Mouse (Mus musculus) urinary bladder, postnatal 10 days (tissue): ENCODE results near the gene Saysd1.

Experiments used
- DNase-seq: peaks from one replicate; pipeline ENCODE4 v3.0.0; 2022; ENCODE audit warnings: low spot score

Saysd1 gene

DNA sequence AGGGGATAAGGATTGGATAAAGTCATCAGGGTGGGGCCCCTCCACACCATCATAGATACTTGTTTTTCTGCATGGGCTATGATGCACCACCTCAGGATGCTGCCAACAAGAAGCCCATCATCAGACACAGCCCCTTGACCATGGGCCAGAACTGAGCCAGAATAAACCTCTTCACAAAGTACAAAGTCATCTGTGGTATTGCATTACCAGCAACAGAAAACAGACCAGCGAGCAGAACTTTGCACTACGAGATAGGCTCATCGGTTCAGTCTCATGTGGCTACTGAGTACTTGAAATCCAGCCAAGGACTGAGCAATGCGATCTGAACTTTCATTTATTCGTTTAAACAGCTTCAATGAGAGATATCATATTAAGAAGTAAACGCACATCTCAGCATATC is 24.4 kb upstream of the Saysd1 start:
- DNase-seq: no peak

DNA sequence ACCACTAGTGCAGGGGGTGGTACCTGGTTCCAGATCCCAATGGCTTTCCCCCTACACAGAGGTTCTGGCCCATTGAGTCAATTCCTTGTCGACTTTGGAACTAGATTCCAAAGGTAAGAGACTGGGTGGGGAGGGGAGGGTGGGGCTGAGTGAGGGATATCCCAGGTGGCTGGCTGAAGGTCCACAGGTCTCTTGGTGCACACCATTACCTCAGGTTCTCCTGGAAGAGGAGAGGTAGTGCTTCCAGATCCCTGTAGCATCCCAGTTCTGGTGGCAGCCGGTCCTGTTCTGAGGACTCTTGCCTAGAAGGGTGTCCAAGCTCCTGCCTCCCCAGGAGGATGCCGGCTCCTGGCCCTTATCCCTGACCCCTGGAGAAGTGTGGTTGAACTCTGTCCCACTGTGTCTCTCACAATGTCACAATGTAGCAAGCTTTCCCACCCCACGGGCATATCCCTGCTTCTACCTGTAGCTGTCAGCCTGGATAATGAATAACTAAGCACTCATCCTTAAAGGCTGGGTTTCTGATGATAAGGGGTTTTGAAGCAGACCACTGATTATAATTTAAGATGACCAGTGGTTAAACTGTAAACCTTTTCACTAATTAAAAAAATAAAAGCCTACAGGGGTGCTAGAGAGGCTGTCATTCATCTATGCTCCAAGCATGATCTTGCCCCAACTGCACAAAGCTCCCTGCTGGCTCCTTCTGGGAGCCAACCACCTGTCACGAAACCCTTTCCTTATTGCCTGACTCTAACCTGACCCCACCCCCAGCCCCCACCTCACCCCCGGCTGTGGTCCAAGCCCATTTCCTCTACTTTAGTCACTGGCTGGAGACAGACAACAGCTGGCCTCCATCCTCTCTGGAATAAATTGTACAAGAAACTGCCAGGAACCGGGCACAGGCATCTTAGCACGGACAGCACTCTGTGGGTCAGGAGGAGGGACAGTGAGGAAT is 20.7 kb upstream of the Saysd1 start:
- DNase-seq: no peak

GRCm38 (mm10) chr14:20157595-20157994 is 19.3 kb upstream of the Saysd1 start:
- no peak for DNase-seq

GRCm38 (mm10) chr14:20155718-20156117 is 17.4 kb upstream of the Saysd1 start:
- DNase-seq: no peak

DNA sequence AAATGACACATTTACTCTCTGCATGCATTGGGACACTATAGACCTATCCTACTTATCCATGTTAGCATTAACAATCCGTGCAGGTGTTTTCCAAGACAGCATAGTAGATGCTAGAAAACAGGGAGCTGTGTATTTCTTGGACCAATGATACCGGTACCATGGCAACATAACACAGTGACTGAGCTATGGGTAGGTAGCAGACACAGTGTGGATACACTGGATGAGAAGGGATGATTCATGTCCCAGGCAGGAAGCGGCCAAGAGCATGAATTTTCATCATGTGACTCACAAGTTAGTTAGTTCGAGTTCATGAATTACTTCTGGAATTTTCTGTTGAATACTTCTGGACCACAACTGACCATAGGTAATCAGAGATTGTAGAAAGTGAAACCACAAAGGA is 16.6 kb upstream of the Saysd1 start:
- no peak for DNase-seq

- no peak for DNase-seq
Measured at GRCm38 (mm10) chr14:20154245-20154644, 15.9 kb upstream of the Saysd1 start.

- DNase-seq: no peak
Measured at GRCm38 (mm10) chr14:20149127-20150080, 11.1 kb upstream of the Saysd1 start.

GRCm38 (mm10) chr14:20148514-20148913 is 10.2 kb upstream of the Saysd1 start:
- no peak for DNase-seq

GRCm38 (mm10) chr14:20147854-20148253 is 9.5 kb upstream of the Saysd1 start:
- no peak for DNase-seq

DNA sequence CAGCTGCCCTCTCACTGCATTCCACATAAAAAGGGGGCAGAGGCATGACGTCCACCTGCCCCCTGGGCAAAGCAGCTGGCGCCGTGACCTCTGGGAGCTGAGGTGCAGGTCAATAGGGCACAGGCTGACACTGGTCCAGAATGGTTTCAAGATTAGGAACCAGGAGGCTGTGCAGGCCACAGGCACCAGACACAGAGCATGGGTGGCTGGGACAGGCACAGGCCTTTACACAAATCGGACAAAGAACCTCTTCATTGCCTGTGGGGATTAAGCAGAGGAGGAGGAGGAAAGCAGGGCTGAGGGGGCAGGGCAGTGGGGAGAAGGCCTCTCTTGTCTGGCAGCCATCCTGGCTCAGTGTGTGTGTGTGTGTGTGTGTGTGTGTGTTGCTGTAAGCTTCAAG is 5.8 kb upstream of the Saysd1 start:
- no peak for DNase-seq

DNA sequence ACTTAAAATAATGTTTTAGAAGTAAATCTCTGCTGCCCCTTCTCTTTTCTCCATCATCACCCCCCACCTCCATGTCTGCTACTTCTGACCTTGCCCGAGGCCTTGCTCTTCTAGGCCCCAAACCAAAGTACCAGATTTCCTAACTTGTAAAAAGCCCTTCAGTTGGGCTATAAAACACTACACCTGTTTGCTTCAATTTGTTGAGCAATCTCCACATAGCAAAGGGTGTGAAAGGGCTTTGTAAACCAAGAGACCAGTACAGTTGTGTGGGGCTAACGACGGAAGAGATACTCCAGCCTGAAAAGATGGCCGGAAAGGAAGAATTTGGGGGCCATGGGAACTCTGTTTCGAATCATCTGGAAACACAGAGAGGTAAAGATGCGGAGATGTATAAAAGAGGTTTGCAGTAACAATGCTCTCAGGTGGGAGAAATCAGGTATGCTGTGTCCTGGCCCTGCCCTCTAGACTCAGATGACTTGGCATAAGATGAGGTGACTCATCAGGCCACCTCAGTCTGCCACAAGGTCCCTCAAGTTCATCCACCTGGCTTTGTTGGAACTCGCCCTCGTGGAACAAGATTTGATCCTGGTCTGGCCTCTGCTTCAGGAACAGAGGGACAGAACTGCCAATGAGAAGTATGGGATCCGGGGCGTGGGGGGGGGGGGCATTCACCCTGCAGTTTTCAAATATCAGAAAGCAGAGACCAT is 3.2 kb downstream of the Saysd1 start:
- DNase-seq: no peak

DNA sequence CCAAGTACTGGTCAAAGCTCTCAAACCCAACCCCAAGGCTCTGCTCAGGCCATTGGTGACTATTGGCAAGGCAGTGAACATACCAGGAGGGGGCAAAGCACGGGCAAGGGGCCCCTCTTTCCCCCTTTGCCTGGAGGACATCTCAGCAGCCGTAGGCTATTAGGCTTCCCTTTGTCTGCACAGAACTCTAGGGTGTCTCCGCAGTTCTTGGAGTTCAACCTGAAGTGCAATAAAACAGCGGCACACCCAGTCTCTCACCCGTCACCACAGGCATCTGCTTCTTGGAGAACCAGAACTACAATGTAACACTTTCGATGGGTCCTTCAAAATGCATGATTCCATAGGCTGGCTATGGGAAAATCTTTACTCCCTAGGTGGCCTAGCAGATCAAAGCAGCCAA is 10.2 kb downstream of the Saysd1 start:
- no peak for DNase-seq

- no peak for DNase-seq
Measured at GRCm38 (mm10) chr14:20127406-20128087, 10.8 kb downstream of the Saysd1 start.

DNA sequence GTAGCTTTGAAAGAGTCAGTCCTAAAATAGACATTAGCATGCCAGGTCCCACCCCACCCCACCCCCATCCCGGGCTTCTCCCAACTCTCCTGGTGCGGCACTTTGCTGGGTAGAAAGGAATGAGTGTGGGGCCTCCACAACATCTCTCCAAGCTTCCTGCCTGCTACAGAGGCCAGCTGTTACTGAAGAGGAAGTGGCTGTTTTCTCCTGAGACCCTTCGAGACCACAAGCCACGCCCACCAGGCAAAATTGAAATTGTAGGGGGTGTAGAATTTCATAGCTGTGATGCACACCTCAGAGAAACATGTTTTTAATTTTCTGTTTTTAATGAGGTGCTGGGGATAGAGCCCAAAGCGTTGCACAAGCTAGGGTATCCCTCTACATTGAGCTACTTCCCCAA is 17.5 kb downstream of the Saysd1 start:
- DNase-seq: no peak

GRCm38 (mm10) chr14:20120012-20120411 is 18.3 kb downstream of the Saysd1 start:
- DNase-seq: no peak

DNA sequence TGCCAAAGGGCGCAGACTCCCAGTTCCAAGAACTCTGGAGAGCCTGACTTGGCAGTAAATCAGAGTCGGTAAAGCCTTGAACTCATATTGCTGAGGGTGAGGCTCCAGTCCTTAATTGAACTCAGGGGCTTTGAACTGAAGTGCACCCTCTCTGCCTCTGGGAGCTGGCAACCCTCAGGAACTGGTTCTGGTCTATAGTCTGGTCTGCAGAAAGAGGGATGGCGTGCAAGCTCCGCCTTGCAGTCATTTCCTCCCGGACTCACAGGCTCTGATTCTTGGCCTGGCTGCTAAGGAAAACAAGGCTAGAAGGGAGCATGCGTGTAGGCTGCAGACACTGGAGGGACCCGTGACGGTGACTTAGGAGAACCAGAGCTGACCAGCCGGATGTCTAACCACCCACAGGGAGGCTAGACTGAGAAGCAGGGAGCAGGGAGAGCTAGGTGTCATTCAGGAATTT is 22.2 kb downstream of the Saysd1 start:
- DNase-seq: no peak

DNA sequence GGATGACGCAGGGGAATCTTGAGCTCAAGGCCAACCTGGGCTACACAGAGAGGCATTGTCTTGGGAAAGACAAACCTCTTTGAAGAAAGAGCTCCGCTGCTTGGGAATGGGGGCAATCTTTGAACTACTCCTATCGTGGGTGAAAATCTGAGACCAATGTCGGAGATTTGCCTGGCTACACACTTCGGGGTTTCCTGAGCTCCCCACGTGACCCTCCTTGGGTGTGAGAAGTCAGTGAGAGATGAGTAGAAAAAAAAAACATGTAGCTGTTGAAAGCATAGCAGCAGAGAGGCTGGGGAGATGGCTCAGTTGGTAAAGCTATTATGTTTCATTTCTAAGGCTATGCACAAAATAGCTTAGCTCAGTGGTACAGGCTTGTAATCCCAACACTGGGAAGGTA is 23.4 kb downstream of the Saysd1 start:
- DNase-seq: no peak

DNA sequence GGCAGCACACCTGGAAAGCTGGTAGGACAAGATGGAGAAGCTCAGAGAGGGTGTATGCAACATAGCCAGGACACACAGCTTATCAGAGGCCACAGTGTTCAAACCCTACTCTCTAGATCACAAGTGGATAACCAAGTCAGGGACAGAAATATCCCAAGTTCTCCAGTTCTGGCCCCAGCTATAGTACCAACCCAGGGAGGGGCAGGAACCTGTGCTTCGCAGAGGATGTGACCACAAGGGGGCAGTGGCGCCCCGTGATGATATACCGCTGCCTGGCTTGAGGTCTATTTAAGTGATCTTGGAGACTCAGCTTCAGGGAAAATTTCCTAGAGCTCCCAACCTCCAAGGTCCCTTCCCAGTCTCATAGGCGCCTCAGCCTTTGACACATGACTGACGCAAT is 24.4 kb downstream of the Saysd1 start:
- peak; percentile 65 for DNase-seq

GRCm38 (mm10) chr14:20113189-20113961 is 25.0 kb downstream of the Saysd1 start:
- no peak for DNase-seq

DNA sequence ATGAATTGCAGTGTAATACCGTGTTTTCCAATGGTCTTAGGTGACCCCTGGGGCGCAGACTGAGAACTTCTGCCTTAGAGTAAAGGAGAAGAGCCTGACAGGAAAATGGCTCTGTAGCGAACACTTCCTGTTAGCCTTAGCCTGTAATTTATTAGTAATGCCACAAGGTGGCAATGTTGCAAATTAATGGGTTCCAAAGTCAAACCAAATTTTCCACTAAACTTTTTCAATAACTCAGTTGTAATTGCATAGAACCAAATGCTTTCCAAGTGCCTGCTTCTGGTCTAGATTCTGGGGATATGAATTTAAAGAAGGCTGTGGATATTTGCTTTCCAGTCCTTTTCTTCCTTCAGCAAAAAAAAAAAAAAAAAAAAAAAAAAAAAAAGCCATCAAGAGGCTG is 26.1 kb downstream of the Saysd1 start:
- DNase-seq: no peak

DNA sequence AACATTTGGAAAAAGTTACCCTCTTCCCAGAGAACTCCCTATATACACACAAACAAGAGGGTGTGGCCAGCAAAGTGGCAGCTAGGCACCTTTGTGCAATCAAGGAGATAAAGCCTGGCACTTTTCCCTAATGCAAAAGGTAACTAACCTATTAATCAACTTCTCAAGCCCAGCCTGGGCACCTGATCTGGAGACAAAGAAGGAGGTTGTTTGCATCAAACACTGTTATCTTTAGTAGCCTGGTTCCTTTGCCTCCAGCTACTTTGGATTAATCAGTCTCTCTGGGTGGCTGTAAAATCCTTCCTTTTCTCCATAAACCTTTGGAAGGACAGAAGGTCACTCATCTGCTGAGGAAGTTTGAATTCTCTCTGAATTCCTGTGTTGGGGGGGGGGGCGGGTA is 27.4 kb downstream of the Saysd1 start:
- DNase-seq: no peak
